Mouse (Mus musculus): ENCODE results near the gene R3hcc1l.

- TF ChIP-seq POLR2A (IDR thresholded peaks at IDR 0.05; ENCODE audit: borderline replicate concordance, control insufficient read depth, low read depth, low read length) (no peak), CTCF (IDR thresholded peaks at IDR 0.05; ENCODE audit: control insufficient read depth, insufficient read depth, low read length) (no peak)
These were observed 82.9 kb downstream of the R3hcc1l start for GRCm38 (mm10) chr19:42601445-42601844.

All from bone marrow, adult 2 months (tissue).